ENCODE assay signal across 22 mouse cellular contexts in the genomic region with DNA sequence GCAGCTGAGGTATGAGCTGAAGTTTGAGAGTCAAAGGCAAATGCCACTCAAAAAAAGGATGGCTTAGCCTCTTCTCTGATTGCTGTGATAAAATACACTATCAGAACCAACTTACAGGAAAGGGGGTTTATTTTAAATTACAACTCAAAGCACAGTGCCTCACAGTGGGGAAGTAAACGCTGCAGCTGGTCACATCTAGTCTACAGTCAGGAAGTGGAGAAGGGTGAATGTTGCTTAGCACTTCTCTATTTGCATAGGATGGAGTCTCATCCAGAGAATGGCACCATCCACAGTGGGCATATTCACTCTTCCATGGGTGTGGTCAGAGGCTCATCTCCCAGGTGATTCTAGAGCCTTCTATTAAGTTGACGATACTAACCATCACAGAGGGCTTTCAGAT. TPM values are rescaled to one million over a fixed set of nuclear protein-coding genes. Genes with fewer than 3 reads are reported as not detected.
DNase-seq lines count a peak whose midpoint lies in the region; ATAC-seq and TF ChIP-seq lines count a peak whose summit lies in the region.
"Had no signal": no experiment of that assay in that cellular context is flagged by ENCODE, and none has a peak within 500 bp of the region (broad histone marks: within the 10 kb centered on the region; RNA-seq: fewer than 3 reads in every experiment).

No protein-coding gene starts in this region.

- H3K79me2 ChIP-seq in macrophage (ENCODE audit: inconsistent target), result no peaks in the 10 kb centered on the region

- peak; percentile 2 for DNase-seq in forebrain, embryonic 11.5 days (ENCODE audit: low spot score)
- DNase-seq in Muller cell, postnatal 12 days (ENCODE audit: inconsistent ontology term), result no peak
- DNase-seq: adrenal gland, adult 2 months; adrenal gland, postnatal 10 days; adrenal gland, postnatal 25 days; B cell, adult 2 months; cerebellum, adult 11-12 months; cerebellum, adult 2 months; cerebellum, adult 9-10 months; cerebellum, postnatal 10 days; cerebellum, postnatal 36 days; forebrain, postnatal 0 days had no signal

- H3K4me2 ChIP-seq in forebrain, embryonic 11.5 days (ENCODE audit: low read depth, low read length, severe bottlenecking), result no peak overlapping the region
- no peak overlapping the region for H3K4me2 ChIP-seq in forebrain, embryonic 13.5 days
- H3K4me2 ChIP-seq: embryonic facial prominence, embryonic 12.5 days; forebrain, embryonic 12.5 days; forebrain, embryonic 15.5 days had no signal

- no peak overlapping the region for H3K27ac ChIP-seq in forebrain, embryonic 11.5 days (ENCODE audit: low read depth, low read length)
- H3K27ac ChIP-seq in forebrain, embryonic 13.5 days, result no peak overlapping the region
- peak overlapping the region; percentile 7; the same call in 1 of the 2 replicates for H3K27ac ChIP-seq in bone marrow macrophage, adult 2 months (ENCODE audit: insufficient read depth, low read depth, low read length)
- peak overlapping the region; percentile 22 for H3K27ac ChIP-seq in macrophage
- H3K27ac ChIP-seq: embryonic facial prominence, embryonic 10.5 days; embryonic facial prominence, embryonic 12.5 days; forebrain, embryonic 12.5 days; forebrain, embryonic 15.5 days had no signal

- H3K9me3 ChIP-seq in forebrain, embryonic 11.5 days (ENCODE audit: control insufficient read depth, low read length), result no peaks in the 10 kb centered on the region
- no peaks in the 10 kb centered on the region for H3K9me3 ChIP-seq in forebrain, embryonic 13.5 days (replicated peaks)
- H3K9me3 ChIP-seq: embryonic facial prominence, embryonic 10.5 days; embryonic facial prominence, embryonic 12.5 days; forebrain, embryonic 12.5 days; forebrain, embryonic 15.5 days; G1E had no signal

- no peaks in the 10 kb centered on the region for H3K4me1 ChIP-seq in forebrain, embryonic 11.5 days (replicated peaks; ENCODE audit: control insufficient read depth, insufficient read depth, low read length)
- H3K4me1 ChIP-seq in forebrain, embryonic 13.5 days, result peaks cover 13% of the 10 kb centered on the region; the same call in 1 of the 2 replicates
- peaks cover 16% of the 10 kb centered on the region for H3K4me1 ChIP-seq in bone marrow macrophage, adult 2 months (ENCODE audit: control insufficient read depth, insufficient read depth, low read length)
- H3K4me1 ChIP-seq: embryonic facial prominence, embryonic 10.5 days; embryonic facial prominence, embryonic 12.5 days had no signal

- no peaks in the 10 kb centered on the region for H3K36me3 ChIP-seq in forebrain, embryonic 11.5 days (ENCODE audit: control insufficient read depth, insufficient read depth, low read length)
- no peaks in the 10 kb centered on the region for H3K36me3 ChIP-seq in forebrain, embryonic 13.5 days (ENCODE audit: poor library complexity, severe bottlenecking)
- H3K36me3 ChIP-seq in macrophage (ENCODE audit: inconsistent target), result no peaks in the 10 kb centered on the region
- H3K36me3 ChIP-seq: embryonic facial prominence, embryonic 10.5 days; embryonic facial prominence, embryonic 12.5 days; forebrain, embryonic 12.5 days; forebrain, embryonic 15.5 days; G1E had no signal

- no peak for ATAC-seq in forebrain, embryonic 11.5 days (replicated peaks; ENCODE audit: low FRiP score)
- ATAC-seq in forebrain, embryonic 13.5 days, result no peak
- ATAC-seq: CD4-positive, CD25-positive, alpha-beta regulatory T cell, adult 4 months; forebrain, embryonic 15.5 days; forebrain, postnatal 0 days had no signal

- no peaks in the 10 kb centered on the region for H3K27me3 ChIP-seq in forebrain, embryonic 11.5 days (ENCODE audit: control insufficient read depth, insufficient read depth, low read length)
- H3K27me3 ChIP-seq in forebrain, embryonic 13.5 days, result peaks cover 3% of the 10 kb centered on the region; the same call in 1 of the 2 replicates
- H3K27me3 ChIP-seq: CH12.LX; forebrain, embryonic 15.5 days had no signal

- 79% methylated on average over 2 of the region's 2 CpGs for WGBS in forebrain, embryonic 11.5 days
- WGBS in forebrain, embryonic 13.5 days, result 84% methylated on average over 2 of the region's 2 CpGs
- WGBS in macrophage (ENCODE audit: missing documents), result 55% methylated on average over 2 of the region's 2 CpGs

- TF ChIP-seq POLR2A in bone marrow macrophage, adult 2 months (IDR thresholded peaks at IDR 0.05; ENCODE audit: borderline replicate concordance, low read depth, low read length), result no peak

- no peak overlapping the region for H3K9ac ChIP-seq in forebrain, embryonic 11.5 days (ENCODE audit: low read length)
- no peak overlapping the region for H3K9ac ChIP-seq in forebrain, embryonic 13.5 days
- H3K9ac ChIP-seq: embryonic facial prominence, embryonic 12.5 days; forebrain, embryonic 12.5 days; forebrain, embryonic 15.5 days; forebrain, postnatal 0 days had no signal

- TF ChIP-seq CTCF in bone marrow macrophage, adult 2 months (IDR thresholded peaks at IDR 0.05; ENCODE audit: low read depth, low read length), result no peak

- no peak overlapping the region for H3K4me3 ChIP-seq in forebrain, embryonic 11.5 days (ENCODE audit: low read depth, low read length)
- H3K4me3 ChIP-seq in forebrain, embryonic 13.5 days, result no peak overlapping the region
- H3K4me3 ChIP-seq in bone marrow macrophage, adult 2 months (ENCODE audit: insufficient read depth, low read length), result no peak overlapping the region
- H3K4me3 ChIP-seq in macrophage (ENCODE audit: inconsistent target), result no peak overlapping the region
- H3K4me3 ChIP-seq: embryonic facial prominence, embryonic 10.5 days; embryonic facial prominence, embryonic 12.5 days; forebrain, embryonic 12.5 days; forebrain, embryonic 15.5 days had no signal

RNA-seq across cellular contexts. Expression of a gene that starts 9.1 kb away (rescaled TPM):
- 3.6 and 7.1 TPM in 2 replicates for polyA plus RNA-seq in forebrain, embryonic 11.5 days (2014; fragmentation: Nextera tagmentation; extraction: Ambion mirVana)
- polyA plus RNA-seq in forebrain, embryonic 13.5 days (2015; fragmentation: Nextera tagmentation; extraction: Ambion mirVana), result 65.6 and 81.2 TPM in 2 replicates
- 40.9 and 42.7 TPM in 2 replicates for polyA plus RNA-seq in bone marrow macrophage, adult 2 months (2012; ENCODE audit: insufficient read depth, insufficient read length, missing spikeins)
- total RNA-seq in macrophage (2018; cell fraction: chromatin; rRNA removed), result 10 to 100 TPM in 1 of 26 experiments, 1 to 10 TPM in 13, not detected in 12; 1.6 to 10.7 (median 2.9) TPM
- total RNA-seq in macrophage (2018; cell fraction: cytosol; rRNA removed), result 100 to 1,000 TPM in 1 of 26 experiments, 10 to 100 TPM in 25; 33.9 to 105 (median 68.7) TPM
- total RNA-seq in macrophage (2018; cell fraction: nucleus; rRNA removed), result 10 to 100 TPM in 19 of 26 experiments, 1 to 10 TPM in 7; 5.7 to 49.0 (median 17.2) TPM
- 39.0 to 157 TPM (median 139 TPM) in 3 replicates for polyA plus RNA-seq in macrophage (2018)
- total RNA-seq: CH12.LX, G1E had no signal

Comparison
In these comparisons a context has a peak if more than half of its experiments do, and no peak if none do; other contexts are left out.
1. H3K27ac ChIP-seq: peak in bone marrow macrophage, adult 2 months (single experiment) and macrophage (single experiment); none in forebrain, embryonic 11.5 days (single experiment) and forebrain, embryonic 13.5 days (single experiment).